Mouse (Mus musculus): Measurements from ENCODE around the gene Prr15l. TPM values are rescaled to one million over a fixed set of nuclear protein-coding genes. Genes with fewer than 3 reads are reported as not detected.

Prr15l gene
- polyA plus RNA-seq (2012): 0.18 and 0.19 TPM in 2 replicates

DNA sequence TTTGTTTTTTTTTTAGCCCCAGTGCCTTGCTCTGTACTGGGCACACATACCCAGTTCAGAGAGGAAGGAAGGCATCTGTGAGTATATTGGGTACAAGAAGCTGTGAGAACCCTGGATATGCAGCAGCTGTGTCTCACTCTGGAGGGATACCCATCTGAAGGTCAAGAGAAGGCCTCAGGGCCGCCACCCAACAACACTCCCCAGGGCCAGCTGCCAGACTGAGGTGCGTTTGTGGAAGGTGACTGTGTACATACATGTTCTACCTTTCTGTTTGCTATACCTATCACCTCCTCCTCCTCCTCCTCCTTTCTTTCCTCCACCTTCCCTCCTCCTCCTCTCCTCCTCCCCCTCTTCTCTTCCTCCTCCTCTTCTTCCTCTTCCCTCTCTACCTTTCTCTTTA lies at the start of gene Prr15l:
TSS of gene Prr15l (plus strand) at position 17 of the 400 bp plus-strand sequence.
- no peak for TF ChIP-seq GATA1 (IDR thresholded peaks at IDR 0.05; ENCODE audit: low read length)

DNA sequence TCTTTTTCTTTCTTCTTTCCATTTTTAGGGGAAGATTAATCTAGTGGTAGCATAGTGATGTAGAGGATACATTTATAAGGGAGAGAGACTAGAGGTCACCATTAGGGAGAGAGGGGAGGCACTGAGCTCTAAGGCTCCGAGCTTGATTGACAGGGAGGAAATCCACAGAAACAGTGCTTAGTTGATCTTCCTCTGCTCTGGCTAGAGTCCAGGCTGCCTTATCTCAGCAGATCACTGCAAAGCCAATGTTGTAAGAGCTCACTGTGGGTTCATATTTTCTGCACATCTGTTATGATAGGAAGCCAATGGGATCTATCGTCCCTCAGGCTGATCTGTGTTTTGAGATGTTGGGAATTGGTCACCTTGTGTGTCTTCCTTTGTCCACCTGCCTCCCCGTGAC lies 49.2 kb upstream of the Prr15l start:
- no peak for TF ChIP-seq GATA1 (IDR thresholded peaks at IDR 0.05; ENCODE audit: low read length)

DNA sequence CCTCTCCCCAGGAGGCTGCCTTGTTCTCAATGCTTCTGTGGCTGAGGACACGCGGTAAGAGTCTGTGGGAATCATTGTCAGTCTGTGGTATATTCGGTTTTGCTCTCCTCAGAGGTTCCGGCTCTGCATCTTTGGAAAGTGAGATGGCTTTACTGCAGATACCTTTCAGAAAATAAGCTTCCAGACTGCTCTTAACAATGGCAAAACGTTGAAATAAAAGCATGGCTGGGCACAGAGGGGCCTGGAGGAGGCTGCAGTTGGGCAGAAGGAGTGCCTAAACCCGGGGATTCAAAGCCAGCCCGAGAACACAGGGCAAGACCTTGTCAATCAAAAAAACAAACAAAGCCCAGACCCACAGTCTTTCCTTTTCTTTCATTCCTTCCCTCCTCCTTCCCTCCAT lies 48.5 kb upstream of the Prr15l start:
- TF ChIP-seq GATA1 (IDR thresholded peaks at IDR 0.05; ENCODE audit: low read length): no peak

DNA sequence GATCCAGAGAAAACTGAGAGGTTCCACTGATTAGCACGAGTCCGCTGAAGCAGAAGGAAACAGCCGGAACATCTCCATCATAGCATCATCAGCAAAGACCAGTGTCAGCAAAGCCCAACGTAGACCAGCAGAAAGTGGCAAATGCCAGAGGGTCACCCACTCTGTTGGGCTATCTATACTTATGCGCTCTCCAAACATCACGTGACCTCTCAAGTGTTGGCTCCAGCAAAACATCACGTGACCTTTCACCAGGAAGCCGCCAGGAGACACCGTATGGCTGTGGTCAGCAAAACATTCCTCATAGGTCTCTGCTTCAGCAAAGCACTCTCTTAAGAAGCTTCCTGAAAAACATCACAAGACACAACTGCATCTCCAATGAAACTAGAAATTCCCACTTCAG lies 47.6 kb upstream of the Prr15l start:
- TF ChIP-seq GATA1 (IDR thresholded peaks at IDR 0.05; ENCODE audit: low read length): no peak

DNA sequence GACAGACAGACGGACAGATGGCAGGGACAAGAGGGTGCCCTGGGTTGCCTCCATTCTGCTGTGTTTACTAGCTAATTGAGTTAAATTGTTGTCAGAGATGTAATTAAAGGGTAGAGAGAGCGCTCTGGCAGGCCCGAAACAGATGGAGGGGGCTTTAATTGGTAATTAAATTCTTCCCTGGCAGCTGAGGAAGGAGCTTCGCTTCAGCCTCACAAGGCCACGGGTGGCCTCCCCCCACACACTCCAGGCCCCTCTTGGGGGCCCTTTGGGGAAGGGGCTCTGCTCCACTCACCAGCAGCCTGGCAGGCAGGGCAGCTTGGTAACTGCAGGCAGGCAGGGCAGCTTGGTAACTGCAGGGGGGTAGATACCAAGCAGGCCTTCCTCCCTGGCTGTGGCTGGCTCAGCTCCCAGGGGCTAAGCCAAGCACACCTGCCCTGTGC lies 42.0 kb upstream of the Prr15l start:
- TF ChIP-seq GATA1 (IDR thresholded peaks at IDR 0.05; ENCODE audit: low read length): no peak

DNA sequence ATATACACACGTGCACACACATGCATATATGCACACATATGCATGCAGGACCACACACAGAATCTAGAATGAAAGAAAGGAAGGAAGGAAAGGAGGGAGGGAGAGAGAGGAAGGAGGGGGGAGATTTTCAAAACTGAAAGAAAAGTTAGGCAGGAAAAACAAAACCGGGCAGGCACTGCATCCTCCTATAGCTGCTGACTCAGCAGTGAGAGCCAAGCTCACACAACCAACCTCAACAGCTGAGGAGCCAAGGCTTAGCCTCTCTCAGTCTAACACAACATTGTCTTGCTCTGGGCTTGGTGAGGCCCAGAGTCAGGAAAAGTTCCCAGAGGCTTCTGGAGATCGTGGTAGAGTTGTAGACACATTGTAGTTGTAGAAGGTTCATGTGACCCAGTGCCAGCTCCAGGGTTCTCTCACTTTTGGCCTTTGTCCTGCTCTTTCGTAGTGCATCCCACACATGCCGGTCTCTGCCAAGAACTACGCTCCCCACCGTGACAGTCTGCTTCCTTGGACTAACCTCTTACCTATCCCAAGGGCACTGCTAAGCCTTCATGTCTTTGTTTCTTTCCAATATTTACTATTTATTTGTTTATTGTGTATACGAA lies 40.9 kb upstream of the Prr15l start:
- no peak for TF ChIP-seq GATA1 (IDR thresholded peaks at IDR 0.05; ENCODE audit: low read length)

DNA sequence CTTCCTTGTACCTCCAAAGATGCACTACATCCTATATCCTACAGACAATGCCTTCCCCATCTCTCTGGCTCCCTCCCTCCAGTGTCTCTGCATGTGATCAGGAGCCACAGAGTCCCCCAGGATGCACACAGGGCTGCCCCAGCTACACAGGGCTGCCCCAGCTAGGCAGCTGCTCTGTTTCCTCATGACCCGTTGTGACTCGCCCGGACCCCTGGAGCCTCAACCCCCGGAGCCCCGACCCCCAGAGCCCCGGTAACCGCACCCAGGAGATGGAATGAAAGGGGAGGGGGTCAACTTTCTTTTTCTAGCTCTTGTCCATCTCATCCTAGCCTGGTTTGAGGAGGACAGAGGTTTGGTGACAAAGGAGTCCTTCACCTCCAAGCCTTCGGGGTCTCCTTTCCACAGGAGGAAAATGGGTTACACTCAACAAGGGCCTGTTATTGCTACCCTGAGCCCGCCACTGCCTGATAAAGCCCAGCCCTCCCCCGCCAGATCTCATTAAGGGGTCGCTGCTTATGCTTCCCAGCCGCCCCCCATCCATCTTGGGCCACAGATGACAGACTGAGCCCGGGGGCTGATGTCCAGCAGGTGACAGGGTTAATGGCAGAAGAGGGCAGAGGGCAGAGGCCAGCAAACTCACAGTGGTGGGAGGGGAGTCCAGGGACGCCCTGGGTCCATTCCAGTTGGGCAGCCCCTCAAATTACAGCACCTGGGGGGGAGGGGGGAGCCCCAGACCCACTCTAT lies 35.9 kb upstream of the Prr15l start:
- TF ChIP-seq GATA1 (IDR thresholded peaks at IDR 0.05; ENCODE audit: low read length): no peak

DNA sequence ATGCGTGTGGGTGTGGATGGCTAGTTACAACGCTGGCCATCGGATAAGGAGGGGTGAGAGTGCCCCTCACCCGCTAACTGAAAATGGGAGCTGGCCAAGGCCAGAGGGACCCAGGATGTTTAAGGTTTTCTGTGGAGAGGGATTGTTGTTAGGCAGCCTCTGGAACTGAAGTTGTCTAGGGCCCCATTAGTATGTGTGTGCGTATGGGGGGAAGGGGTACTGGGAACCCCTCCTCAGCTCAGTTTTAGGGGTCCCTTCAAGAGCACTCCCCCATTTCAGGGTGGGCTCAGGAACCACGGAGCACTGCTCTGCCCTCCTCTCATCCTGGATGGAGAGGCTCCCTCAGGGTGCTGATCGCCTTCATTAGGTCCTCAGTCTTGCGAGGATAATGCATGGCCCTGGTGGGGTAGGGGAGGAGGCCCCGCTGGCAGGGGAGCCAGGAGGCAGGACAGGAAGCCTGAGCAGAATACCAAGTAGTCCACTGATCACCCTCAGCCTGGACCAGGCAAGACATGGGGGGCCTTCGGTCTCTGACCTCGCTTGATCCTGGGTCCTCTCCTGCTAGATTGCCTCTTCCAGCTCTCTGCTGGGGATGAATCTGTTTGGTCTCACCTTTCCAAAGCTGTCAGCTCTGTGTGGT lies 34.6 kb upstream of the Prr15l start:
- no peak for TF ChIP-seq GATA1 (IDR thresholded peaks at IDR 0.05; ENCODE audit: low read length)

DNA sequence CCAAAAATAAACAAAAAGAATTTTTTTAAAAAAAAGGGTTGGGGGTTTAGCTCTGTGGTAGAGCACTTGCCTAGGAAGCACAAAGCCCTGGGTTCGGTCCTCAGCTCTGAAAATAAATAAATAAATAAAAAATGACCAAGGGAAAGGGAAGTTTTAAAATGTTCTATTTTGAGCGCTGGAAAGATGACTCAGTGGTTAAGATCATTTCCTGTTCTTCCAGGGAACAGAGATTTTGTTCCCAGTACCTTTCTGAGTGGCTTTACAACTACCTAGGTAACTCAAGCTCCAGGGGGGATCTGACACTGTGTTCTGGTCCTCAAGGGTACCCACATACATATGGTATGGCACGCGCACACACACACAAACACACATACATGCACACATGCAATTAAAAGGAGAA lies 32.0 kb upstream of the Prr15l start:
- TF ChIP-seq GATA1 (IDR thresholded peaks at IDR 0.05; ENCODE audit: low read length): no peak

DNA sequence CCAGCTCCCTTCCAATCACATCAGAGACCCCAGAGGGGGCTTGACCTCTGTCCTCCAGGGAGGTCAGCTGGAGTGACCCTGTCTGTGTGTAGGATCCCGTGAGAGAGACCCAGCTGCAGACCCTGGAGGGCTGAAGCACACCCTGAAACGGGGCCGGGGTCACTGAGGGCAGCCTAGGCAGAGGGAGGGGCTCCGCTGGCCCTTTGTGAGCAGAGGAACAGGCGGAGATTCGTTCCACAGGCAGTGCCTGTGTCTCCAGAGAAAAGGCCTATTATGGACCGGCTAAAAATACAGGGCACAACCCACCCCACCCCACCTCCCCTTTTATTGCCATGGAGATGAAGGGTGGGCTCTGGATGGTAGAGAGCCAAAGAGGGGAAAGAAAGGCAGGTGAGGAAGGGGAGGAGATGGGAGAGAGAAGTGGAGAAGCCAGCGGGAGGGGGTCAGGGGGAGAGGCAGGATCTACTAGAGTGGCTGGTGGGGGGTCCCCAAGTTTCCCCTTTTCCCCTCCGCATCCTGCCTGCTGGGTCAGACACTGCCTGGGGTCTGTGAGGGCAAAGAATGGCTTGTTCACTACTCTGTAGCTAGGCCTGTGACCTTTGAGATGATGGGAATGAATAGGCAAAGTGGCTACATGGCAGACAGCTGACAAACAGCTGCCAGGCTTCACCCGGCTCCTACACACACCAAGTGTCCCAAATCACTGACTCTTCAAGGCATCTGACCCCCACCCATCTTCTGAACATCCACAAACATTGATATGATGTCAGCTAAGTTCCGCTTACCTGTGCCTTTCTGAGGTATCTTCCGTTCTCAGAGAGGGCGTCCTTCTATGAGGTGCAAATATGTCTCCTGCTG lies 28.2 kb upstream of the Prr15l start:
- TF ChIP-seq GATA1 (IDR thresholded peaks at IDR 0.05; ENCODE audit: low read length): no peak

DNA sequence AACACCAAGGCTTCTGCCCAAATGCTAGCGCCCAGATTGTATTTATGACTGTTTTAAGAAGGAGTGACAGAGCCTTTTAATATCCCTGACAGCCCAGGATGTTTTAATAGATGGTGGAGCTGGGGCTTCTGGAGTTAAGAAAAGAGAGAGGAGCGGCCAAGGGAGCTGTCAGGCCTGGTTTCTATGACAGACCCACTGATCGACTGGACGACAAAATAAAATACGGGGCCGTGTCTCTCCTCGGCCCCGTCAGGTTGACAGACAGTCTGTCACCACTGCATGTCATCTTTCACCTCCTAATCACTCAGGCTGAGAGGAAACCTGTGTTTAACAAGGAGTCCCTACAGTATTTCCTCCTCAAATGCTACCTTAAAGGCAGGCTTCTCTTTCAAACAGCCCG lies 26.6 kb upstream of the Prr15l start:
- TF ChIP-seq GATA1 (IDR thresholded peaks at IDR 0.05; ENCODE audit: low read length): no peak

DNA sequence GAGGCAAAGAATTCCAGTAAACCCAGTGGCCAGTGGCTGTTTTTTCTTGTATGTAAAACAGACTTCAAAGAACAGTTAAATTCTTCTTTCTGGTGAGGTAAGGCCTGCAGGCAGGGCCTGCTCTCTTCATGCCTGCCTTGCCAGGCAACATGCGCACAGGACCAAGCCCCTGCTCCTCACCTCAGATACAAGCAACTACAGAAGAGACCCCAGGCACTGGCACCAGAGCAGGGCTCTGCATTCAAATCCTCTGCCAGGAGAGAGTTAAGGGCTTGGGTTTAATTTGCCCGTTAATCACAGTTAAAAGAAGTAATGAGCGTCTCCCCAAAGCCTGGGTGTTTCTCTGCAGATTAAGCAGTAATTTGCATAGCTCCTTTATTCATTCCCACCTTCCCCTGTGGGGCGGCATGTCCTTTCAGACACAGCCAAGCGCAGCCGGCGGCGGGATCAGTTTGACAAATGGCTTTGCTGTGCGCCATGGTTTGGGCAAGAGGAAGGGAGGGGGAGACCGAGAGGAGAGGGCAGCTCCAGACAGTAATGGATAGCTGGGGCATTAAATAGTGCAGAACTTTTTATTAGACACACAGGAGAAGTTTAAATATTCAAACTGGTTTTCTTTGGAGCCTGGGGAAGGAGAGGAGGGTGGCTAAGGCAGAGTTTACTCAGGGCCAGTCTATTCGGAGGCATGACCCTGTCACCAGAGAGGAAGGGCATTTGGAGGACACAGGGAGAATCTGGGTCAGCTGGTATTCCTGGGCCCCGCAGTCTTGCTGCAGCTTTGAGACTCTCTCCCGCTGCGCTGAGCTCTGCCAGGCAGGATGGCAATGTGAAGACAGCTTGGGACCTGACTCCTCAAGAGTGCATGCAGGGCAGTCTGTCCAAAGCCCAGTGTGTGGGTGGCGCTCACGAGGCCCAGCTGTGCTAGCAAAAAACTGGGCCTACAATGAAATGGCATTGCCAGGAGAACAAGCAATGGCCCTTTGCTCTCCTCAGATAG lies 25.0 kb upstream of the Prr15l start:
- no peak for TF ChIP-seq GATA1 (IDR thresholded peaks at IDR 0.05; ENCODE audit: low read length)

DNA sequence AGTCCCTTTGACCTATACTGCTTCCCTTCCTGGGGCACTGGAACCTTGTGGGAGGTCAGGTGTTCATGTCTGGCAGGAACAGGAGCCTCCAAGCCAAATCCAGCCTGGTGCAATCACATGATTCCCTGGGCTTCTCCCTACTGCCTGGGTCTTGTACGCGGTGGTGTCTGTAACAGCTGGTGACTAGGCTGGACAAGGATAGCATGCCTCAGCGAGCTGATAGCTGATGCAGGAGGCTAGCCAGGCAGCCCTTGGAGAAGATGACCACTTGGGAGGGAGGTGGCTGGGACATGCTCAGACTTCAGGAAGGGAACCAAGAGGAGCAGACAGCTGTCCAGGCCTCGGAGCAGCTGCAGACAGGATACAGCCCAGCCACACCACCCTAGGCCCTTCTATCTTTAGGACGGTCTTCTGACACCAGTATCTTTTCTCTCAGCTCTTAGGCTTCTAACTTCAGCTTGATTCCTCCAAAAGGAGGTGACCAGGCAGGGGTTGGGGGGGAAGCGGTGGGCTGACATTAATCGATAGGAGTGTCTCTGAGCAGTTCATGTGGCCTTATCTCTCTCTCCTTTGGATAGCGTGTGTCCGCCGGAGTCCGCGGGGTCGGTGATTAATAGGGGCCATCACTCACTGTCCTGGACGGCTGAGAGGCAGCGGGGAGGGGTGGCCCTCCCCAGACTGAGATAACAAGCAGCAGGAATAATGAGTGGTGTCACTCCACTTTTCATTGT lies 21.3 kb upstream of the Prr15l start:
- TF ChIP-seq GATA1 (IDR thresholded peaks at IDR 0.05; ENCODE audit: low read length): no peak

DNA sequence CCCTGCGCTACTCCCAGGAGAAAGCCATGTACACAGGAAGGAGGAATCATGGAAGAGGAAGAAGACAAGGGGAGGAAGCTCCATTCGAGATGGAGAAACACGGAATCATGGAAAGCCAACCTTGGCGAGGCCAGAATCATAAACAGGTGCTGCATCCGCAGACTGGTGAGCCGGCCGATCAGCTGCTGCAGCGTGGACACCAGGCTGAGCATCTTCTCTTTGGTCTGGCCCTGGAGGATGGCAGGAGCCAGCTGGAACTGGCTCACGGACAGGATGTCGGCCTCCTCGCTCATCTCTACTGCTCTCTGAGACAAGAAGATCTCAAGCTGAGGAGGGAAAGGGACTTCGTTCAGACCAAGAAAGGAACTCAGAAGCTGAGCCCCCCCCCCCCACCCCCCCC lies 19.3 kb upstream of the Prr15l start:
- no peak for TF ChIP-seq GATA1 (IDR thresholded peaks at IDR 0.05; ENCODE audit: low read length)

Measured in G1E-ER4 (cell line).